Mouse (Mus musculus) E14TG2a.4 (cell line): ENCODE data around the gene Gm37240.

Source experiments
- CTCF ChIP-seq: conservative IDR thresholded peaks from 2 replicates; pipeline ENCODE4 v1.5.1; 2014; ENCODE audit warnings: low read length
- POU5F1 ChIP-seq: IDR thresholded peaks from 2 replicates; pipeline ENCODE4 v1.6.1; 2014; ENCODE audit warnings: low read length, borderline replicate concordance

DNA sequence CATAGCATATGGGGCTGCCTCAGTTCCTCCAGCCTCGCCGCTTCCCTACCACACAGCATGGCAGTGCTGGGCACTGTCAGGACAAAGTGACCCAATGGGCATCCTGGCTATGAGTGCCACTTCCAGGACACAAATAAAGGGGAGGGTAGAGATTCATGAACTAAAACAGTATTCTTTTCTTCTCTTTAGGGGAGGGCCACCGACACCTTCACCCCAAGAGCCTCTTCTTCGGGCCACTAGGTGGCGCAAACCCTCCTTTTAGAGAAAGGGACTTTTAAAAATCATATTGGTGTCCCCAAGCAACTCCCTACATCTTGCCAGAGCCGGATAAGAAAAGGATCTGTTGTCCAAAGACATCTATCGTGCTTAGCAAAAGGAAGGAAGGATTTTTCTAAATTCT, 179.9 kb downstream of the Gm37240 start:
- TF ChIP-seq CTCF (peak; percentile 68), POU5F1 (no peak)
